ENCODE assay signal across 8 mouse cellular contexts in the genomic region with DNA sequence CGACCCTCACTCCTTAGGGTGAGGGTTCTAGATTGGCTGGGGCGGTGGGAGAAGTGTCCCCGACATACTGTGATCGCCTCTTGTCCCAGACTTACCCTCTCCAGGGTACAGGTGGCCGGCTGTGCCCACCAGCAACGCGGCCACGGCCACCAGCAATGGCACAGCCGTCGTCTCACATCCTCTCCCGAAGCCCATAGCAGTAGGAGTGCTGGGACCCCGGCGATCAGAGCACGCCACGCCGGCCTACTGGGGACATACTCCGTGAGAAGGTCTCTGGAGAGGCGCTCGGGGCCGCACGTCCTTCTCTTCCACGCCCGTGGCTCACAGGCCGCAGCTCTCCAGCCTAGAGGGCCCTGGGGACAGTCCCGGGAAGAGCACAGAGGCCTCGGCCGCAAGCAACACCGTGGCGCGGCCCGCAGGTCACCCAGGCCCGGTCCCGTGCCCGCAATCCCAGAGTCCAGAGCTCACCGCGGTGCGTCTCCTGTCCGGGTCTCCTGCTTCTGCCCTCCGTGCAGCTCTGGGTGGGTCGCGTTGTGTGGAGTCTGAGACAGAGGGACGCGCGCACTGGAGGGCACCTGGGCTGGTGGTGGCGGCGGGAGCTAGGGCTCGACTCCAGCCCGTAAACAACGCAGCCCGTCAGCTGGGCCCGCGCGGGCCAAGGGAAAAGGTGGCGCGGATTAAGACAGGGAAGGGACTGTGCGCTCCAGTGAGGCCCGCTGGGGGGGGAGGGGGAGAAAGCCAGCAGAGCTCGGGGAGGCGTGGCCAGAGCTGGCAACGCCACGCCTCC. TPM values are rescaled to one million over a fixed set of nuclear protein-coding genes. Genes with fewer than 3 reads are reported as not detected.
A peak's percentile ranks its signal among the peaks of the same experiment; 100 is the strongest.
DNase-seq lines count a peak whose midpoint lies in the region; ATAC-seq and TF ChIP-seq lines count a peak whose summit lies in the region.

A gene (minus strand): TSS at position 684 of the 787 bp plus-strand sequence.

- H3K4me1 ChIP-seq in ES-E14 (ENCODE audit: control insufficient read depth in 2 of 2, insufficient read depth in 2 of 2, low read length in 2 of 2, poor library complexity in 1 of 2): peaks cover 0 to 5% of the 10 kb centered on the region in 2 experiments; a peak in 2 of 4 replicates
- H3K4me1 ChIP-seq in forebrain, embryonic 15.5 days: peaks cover 34% of the 10 kb centered on the region
- H3K4me1 ChIP-seq in liver, embryonic 16.5 days (ENCODE audit: control insufficient read depth, low read depth, low read length): peaks cover 24% of the 10 kb centered on the region
- peaks cover 18% of the 10 kb centered on the region for H3K4me1 ChIP-seq in neural tube, embryonic 12.5 days
- peaks cover 14% of the 10 kb centered on the region; the same call in 1 of the 2 replicates for H3K4me1 ChIP-seq in stomach, postnatal 0 days (replicated peaks; ENCODE audit: control insufficient read depth, insufficient read depth)

- peak within 1 kb of the TSS; percentile 72 for H3K4me2 ChIP-seq in forebrain, embryonic 15.5 days (replicated peaks)
- peak within 1 kb of the TSS; percentile 78 for H3K4me2 ChIP-seq in liver, embryonic 16.5 days (ENCODE audit: low read depth, low read length)
- H3K4me2 ChIP-seq in neural tube, embryonic 12.5 days (replicated peaks): peak within 1 kb of the TSS; percentile 87
- H3K4me2 ChIP-seq in stomach, postnatal 0 days (replicated peaks; ENCODE audit: low read depth): peak within 1 kb of the TSS; percentile 89

- intact Hi-C loops in heart, postnatal 14 days (cut with DNase I): loop anchor here (2.0 to 5.0 kb wide), 3 partner anchors 42 to 92 kb away; no protein-coding TSS in a partner anchor

- TF ChIP-seq CTCF in stomach, postnatal 0 days (IDR thresholded peaks at IDR 0.05; ENCODE audit: low read depth): peak; percentile 33; the same call in 1 of the 2 replicates

- H3K9ac ChIP-seq in ES-E14 (ENCODE audit: insufficient read depth, low read depth, low read length, poor library complexity, severe bottlenecking): peak within 1 kb of the TSS; percentile 77
- peak within 1 kb of the TSS; percentile 88 for H3K9ac ChIP-seq in forebrain, embryonic 15.5 days (replicated peaks)
- H3K9ac ChIP-seq in liver, embryonic 16.5 days (ENCODE audit: low read depth, low read length): peak within 1 kb of the TSS; percentile 99
- H3K9ac ChIP-seq in neural tube, embryonic 12.5 days: peak within 1 kb of the TSS; percentile 81
- H3K9ac ChIP-seq in stomach, postnatal 0 days (ENCODE audit: low read length): peak within 1 kb of the TSS; percentile 95

- H3K9me3 ChIP-seq in ES-E14 (ENCODE audit: control insufficient read depth, insufficient read depth, low read depth, low read length): no peaks in the 10 kb centered on the region
- no peaks in the 10 kb centered on the region for H3K9me3 ChIP-seq in forebrain, embryonic 15.5 days
- H3K9me3 ChIP-seq in liver, embryonic 16.5 days (replicated peaks; ENCODE audit: control insufficient read depth, low read length): no peaks in the 10 kb centered on the region
- H3K9me3 ChIP-seq in neural tube, embryonic 12.5 days: no peaks in the 10 kb centered on the region
- H3K9me3 ChIP-seq in stomach, postnatal 0 days (ENCODE audit: control insufficient read depth, low read length): no peaks in the 10 kb centered on the region

- no peak for TF ChIP-seq EP300 in stomach, postnatal 0 days (optimal IDR thresholded peaks at IDR 0.05)

- no peak within 1 kb of the TSS for H3K27ac ChIP-seq in ES-E14 (ENCODE audit: insufficient read depth, low read depth, low read length, poor library complexity, severe bottlenecking)
- H3K27ac ChIP-seq in forebrain, embryonic 15.5 days (replicated peaks): peak within 1 kb of the TSS; percentile 74
- peak within 1 kb of the TSS; percentile 87 for H3K27ac ChIP-seq in liver, embryonic 16.5 days (ENCODE audit: low read length)
- H3K27ac ChIP-seq in neural tube, embryonic 12.5 days: peak within 1 kb of the TSS; percentile 50; the same call in 1 of the 2 replicates
- peak within 1 kb of the TSS; percentile 86 for H3K27ac ChIP-seq in stomach, postnatal 0 days (replicated peaks)

- WGBS in forebrain, embryonic 15.5 days: under 1% methylated on average over 52 of the region's 61 CpGs
- WGBS in large intestine, adult 2 months: under 1% methylated on average over 52 of the region's 61 CpGs
- WGBS in liver, embryonic 16.5 days (ENCODE audit: insufficient replicate concordance): under 1% methylated on average over 58 of the region's 61 CpGs
- WGBS in neural tube, embryonic 12.5 days: 1% methylated on average over 61 of the region's 61 CpGs
- WGBS in stomach, postnatal 0 days: under 1% methylated on average over 59 of the region's 61 CpGs

- ATAC-seq in forebrain, embryonic 15.5 days (replicated peaks): peak; percentile 95
- ATAC-seq in liver, embryonic 16.5 days (ENCODE audit: low read depth): peak; percentile 95
- peak; percentile 96 for ATAC-seq in neural tube, embryonic 12.5 days (ENCODE audit: low FRiP score, low read depth)
- ATAC-seq in stomach, postnatal 0 days (ENCODE audit: low FRiP score, low TSS enrichment): peak; percentile 96

- peak; percentile 87 for DNase-seq in ES-E14 (ENCODE audit: low read depth, low spot score)
- peak; percentile 92 for DNase-seq in cerebellum, adult 11-12 months
- DNase-seq in heart, postnatal 14 days: peak; percentile 95 to 96
- DNase-seq in large intestine, adult 2 months (ENCODE audit: low read depth, low spot score): peak; percentile 86
- DNase-seq in stomach, postnatal 0 days (ENCODE audit: low spot score): peak; percentile 98

- in situ Hi-C loops in ES-E14 (cut with MboI; ENCODE audit: low sequenced_read_pairs in 2 of 2, unreplicated experiment in 2 of 2): loop anchor here in 1 of 2 experiments (5.0 kb wide), 1 partner anchor 57 kb away; no protein-coding TSS in a partner anchor

- H3K36me3 ChIP-seq in ES-E14 (ENCODE audit: control insufficient read depth, insufficient read depth, low read length, poor library complexity, severe bottlenecking): peaks cover 3% of the 10 kb centered on the region; the same call in 1 of the 2 replicates
- no peaks in the 10 kb centered on the region for H3K36me3 ChIP-seq in forebrain, embryonic 15.5 days
- H3K36me3 ChIP-seq in liver, embryonic 16.5 days (ENCODE audit: control insufficient read depth, insufficient read depth): no peaks in the 10 kb centered on the region
- H3K36me3 ChIP-seq in neural tube, embryonic 12.5 days: 0 out of 2 replicates have a peak, but pooled peaks cover 1% of the 10 kb centered on the region
- H3K36me3 ChIP-seq in stomach, postnatal 0 days (ENCODE audit: control insufficient read depth, insufficient read depth, low read length): no peaks in the 10 kb centered on the region

- peak within 1 kb of the TSS; percentile 68 to 82 for H3K4me3 ChIP-seq in ES-E14 (ENCODE audit: insufficient read depth in 1 of 2, low read depth in 1 of 2, low read length in 2 of 2, poor library complexity in 1 of 2, severe bottlenecking in 1 of 2)
- H3K4me3 ChIP-seq in forebrain, embryonic 15.5 days: peak within 1 kb of the TSS; percentile 88
- H3K4me3 ChIP-seq in liver, embryonic 16.5 days (ENCODE audit: low read depth, low read length): peak within 1 kb of the TSS; percentile 91
- peak within 1 kb of the TSS; percentile 90 for H3K4me3 ChIP-seq in neural tube, embryonic 12.5 days
- peak within 1 kb of the TSS; percentile 93 for H3K4me3 ChIP-seq in stomach, postnatal 0 days (ENCODE audit: low read depth, low read length)

- H3K27me3 ChIP-seq in forebrain, embryonic 15.5 days: no peaks in the 10 kb centered on the region
- H3K27me3 ChIP-seq in liver, embryonic 16.5 days (ENCODE audit: control insufficient read depth, insufficient read depth, low read depth, low read length): no peaks in the 10 kb centered on the region
- no peaks in the 10 kb centered on the region for H3K27me3 ChIP-seq in neural tube, embryonic 12.5 days (replicated peaks)
- H3K27me3 ChIP-seq in stomach, postnatal 0 days (ENCODE audit: control insufficient read depth, insufficient read depth, low read length): no peaks in the 10 kb centered on the region

TF ChIP-seq in ES-E14, 5 proteins besides CTCF, POLR2A, EP300 and RAD21:
- TF ChIP-seq ZC3H11A (IDR thresholded peaks at IDR 0.05; ENCODE audit: borderline replicate concordance, low read depth, low read length): no peak
- peak; percentile 41; the same call in 1 of the 2 replicates for TF ChIP-seq HCFC1 (IDR thresholded peaks at IDR 0.05; ENCODE audit: borderline replicate concordance, insufficient read depth, low read length)
- no peak for TF ChIP-seq ZNF384 (IDR thresholded peaks at IDR 0.05; ENCODE audit: low read depth, low read length)

RNA-seq across cellular contexts. Expression of the gene that starts here (rescaled TPM):
- 9.3 and 17.5 TPM in 2 replicates for total RNA-seq in ES-E14 (2012; rRNA removed)
- polyA plus RNA-seq in forebrain, embryonic 15.5 days (2015; fragmentation: Nextera tagmentation; extraction: Ambion mirVana): 63.2 and 66.5 TPM in 2 replicates
- total RNA-seq in heart, postnatal 14 days (2021): 100 to 1,000 TPM; 114 to 115 TPM
- 4.5 and 15.0 TPM in 2 replicates for polyA plus RNA-seq in large intestine, adult 2 months (2012; rRNA removed)
- 23.6 and 26.7 TPM in 2 replicates for polyA plus RNA-seq in liver, embryonic 16.5 days (2015; fragmentation: Nextera tagmentation; extraction: Ambion mirVana)
- 53.7 and 55.6 TPM in 2 replicates for polyA plus RNA-seq in neural tube, embryonic 12.5 days (2016; fragmentation: Nextera tagmentation; extraction: Ambion mirVana)
- polyA plus RNA-seq in stomach, postnatal 0 days (2015; fragmentation: Nextera tagmentation; extraction: Ambion mirVana): 20.9 and 24.2 TPM in 2 replicates
